Mouse (Mus musculus) heart, embryonic 13.5 days (tissue): ENCODE results near the gene Gsdma2. TPM values are rescaled to one million over a fixed set of nuclear protein-coding genes. Genes with fewer than 3 reads are reported as not detected.

Experiments used
- ATAC-seq: fragments of 200-750 bp; cut with Nextera tagmentation; 2 replicates; pipeline ENCODE4 v1.8.0; 2017; ENCODE audit warnings: moderate TSS enrichment; ENCODE audit not compliant: insufficient number of reproducible peaks, low FRiP score, low TSS enrichment; ENCODE audit errors: extremely low read depth
- H3K27ac ChIP-seq: fragments of 300-500 bp; sonication (generic); replicated peaks from 2 replicates; pipeline ENCODE4 v1.5.1; 2015; ENCODE audit warnings: moderate library complexity, mild to moderate bottlenecking, inconsistent platforms
- H3K27me3 ChIP-seq: fragments of 300-500 bp; sonication (generic); replicated peaks from 2 replicates; pipeline ENCODE4 v1.6.1; 2015; ENCODE audit warnings: mild to moderate bottlenecking, inconsistent platforms
- H3K36me3 ChIP-seq: fragments of 300-500 bp; sonication (generic); 2 replicates; pipeline ENCODE4 v1.6.1; 2015; ENCODE audit warnings: mild to moderate bottlenecking, inconsistent platforms
- H3K4me1 ChIP-seq: fragments of 300-500 bp; sonication (generic); 2 replicates; pipeline ENCODE4 v1.6.1; 2015; ENCODE audit warnings: inconsistent platforms
- H3K4me2 ChIP-seq: fragments of 300-500 bp; sonication (generic); 2 replicates; pipeline ENCODE4 v1.6.1; 2015; ENCODE audit warnings: inconsistent platforms, mild to moderate bottlenecking, moderate library complexity
- H3K4me3 ChIP-seq: fragments of 300-500 bp; sonication (generic); 2 replicates; pipeline ENCODE4 v1.5.1; 2015; ENCODE audit warnings: moderate library complexity, mild to moderate bottlenecking, inconsistent platforms
- H3K9ac ChIP-seq: fragments of 300-500 bp; sonication (generic); 2 replicates; pipeline ENCODE4 v1.6.1; 2015; ENCODE audit warnings: inconsistent platforms, mild to moderate bottlenecking, moderate library complexity
- H3K9me3 ChIP-seq: fragments of 300-500 bp; sonication (generic); 2 replicates; pipeline ENCODE4 v1.6.1; 2016; ENCODE audit warnings: inconsistent platforms
- WGBS: fragments of 180-500 bp; shearing (Covaris S2); methylation state at CpG from one replicate; pipeline ENCODE4 v1.1.7; 2015; ENCODE audit warnings: mixed read lengths; 5-methylcytosine and 5-hydroxymethylcytosine counted together
- polyA plus RNA-seq: library from polyadenylated mRNA; unstranded; fragments of >200 nt; fragmentation: Nextera tagmentation; extraction: Ambion mirVana; gene quantifications from 2 replicates; pipeline ENCODE4 v1.2.1, GENCODE M21; 2015

The Gsdma2 gene
- polyA plus RNA-seq, 1 experiment from 2014 or later, result not detected

- ATAC-seq, result peak; percentile 21; the same call in 1 of the 2 replicates
- WGBS, result under 1% methylated on average over 23 of the region's 23 CpGs
These were observed 36.3 kb downstream of the Gsdma2 start for GRCm38 (mm10) chr11:98682811-98683210.

DNA sequence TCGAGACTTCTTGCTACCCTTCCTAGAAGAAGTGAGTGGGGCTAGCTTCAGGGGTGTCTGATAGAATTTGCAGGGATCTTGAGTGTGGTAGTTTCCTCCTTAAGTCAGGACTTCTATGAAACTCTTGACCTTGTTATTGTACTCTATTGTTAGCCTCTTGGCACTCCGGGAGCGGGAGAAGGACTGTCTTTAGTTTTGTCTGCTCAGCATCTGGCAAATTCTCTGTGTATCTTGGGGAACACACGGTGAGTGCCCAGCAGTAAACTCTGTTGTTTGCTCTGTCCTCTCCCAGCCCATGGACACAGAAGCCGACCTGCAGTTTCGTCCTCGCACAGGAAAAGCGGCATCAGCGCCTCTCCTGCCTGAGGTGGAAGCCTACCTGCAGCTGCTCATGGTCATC lies 39.1 kb downstream of the Gsdma2 start:
- no peak overlapping the region for H3K4me2 ChIP-seq
- 89% methylated on average over 9 of the region's 9 CpGs for WGBS
- H3K4me3 ChIP-seq, result no peak overlapping the region
- peaks cover 60% of the 10 kb centered on the region for H3K36me3 ChIP-seq
- H3K27ac ChIP-seq, result no peak overlapping the region
- no peaks in the 10 kb centered on the region for H3K27me3 ChIP-seq
- H3K9ac ChIP-seq, result no peak overlapping the region
- peaks cover 19% of the 10 kb centered on the region for H3K4me1 ChIP-seq
- no peaks in the 10 kb centered on the region for H3K9me3 ChIP-seq
- ATAC-seq, result no peak

More at GRCm38 (mm10) chr11:98682811-98683210, 36.3 kb downstream of the Gsdma2 start:
- Histone ChIP-seq H3K4me3 (peak overlapping the region; percentile 96), H3K9me3 (no peaks in the 10 kb centered on the region), H3K9ac (peak overlapping the region; percentile 99), H3K27ac (peak overlapping the region; percentile 85), H3K4me1 (peaks cover 19% of the 10 kb centered on the region), H3K36me3 (peaks cover 35% of the 10 kb centered on the region), H3K4me2 (peak overlapping the region; percentile 86), H3K27me3 (no peaks in the 10 kb centered on the region)

GRCm38 (mm10) chr11:98686976-98687375 lies 40.4 kb downstream of the Gsdma2 start:
- H3K36me3 ChIP-seq, result peaks cover 73% of the 10 kb centered on the region
- no peaks in the 10 kb centered on the region for H3K9me3 ChIP-seq
- H3K27me3 ChIP-seq, result no peaks in the 10 kb centered on the region
- WGBS, result 90% methylated on average over 4 of the region's 4 CpGs
- H3K9ac ChIP-seq, result no peak overlapping the region
- H3K27ac ChIP-seq, result no peak overlapping the region
- no peak overlapping the region for H3K4me3 ChIP-seq
- H3K4me2 ChIP-seq, result no peak overlapping the region
- ATAC-seq, result no peak
- H3K4me1 ChIP-seq, result peaks cover 17% of the 10 kb centered on the region

GRCm38 (mm10) chr11:98688009-98688408 lies 41.5 kb downstream of the Gsdma2 start:
- Histone ChIP-seq H3K9me3 (no peaks in the 10 kb centered on the region), H3K4me1 (peaks cover 17% of the 10 kb centered on the region), H3K4me2 (no peak overlapping the region), H3K27ac (no peak overlapping the region), H3K36me3 (peaks cover 84% of the 10 kb centered on the region), H3K4me3 (no peak overlapping the region), H3K9ac (no peak overlapping the region), H3K27me3 (no peaks in the 10 kb centered on the region)
- WGBS, result 82% methylated on average over 8 of the region's 8 CpGs
- no peak for ATAC-seq

DNA sequence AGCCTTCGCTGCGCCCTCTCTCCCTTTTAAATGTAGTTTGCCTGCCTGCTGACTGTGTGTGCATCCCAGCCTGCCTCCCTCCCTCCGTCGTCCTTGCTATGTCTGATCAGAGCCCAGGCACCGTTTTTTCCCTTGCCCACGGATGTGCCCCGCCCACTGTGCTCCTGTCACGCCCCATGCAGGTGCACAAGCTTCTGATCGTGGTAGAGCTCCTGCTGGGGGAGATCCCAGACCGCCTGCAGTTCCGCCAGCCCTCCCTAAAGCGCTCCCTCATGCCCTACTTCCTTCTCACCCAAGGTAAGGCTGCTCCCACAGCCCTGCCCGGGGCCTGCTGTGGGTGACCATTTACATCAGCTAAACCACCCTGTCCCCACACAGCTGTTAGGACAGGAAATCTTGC lies 46.6 kb downstream of the Gsdma2 start:
- Histone ChIP-seq H3K4me1 (0 out of 2 replicates have a peak, but pooled peaks cover 9% of the 10 kb centered on the region), H3K27me3 (no peaks in the 10 kb centered on the region), H3K9me3 (no peaks in the 10 kb centered on the region), H3K36me3 (peaks cover 84% of the 10 kb centered on the region), H3K9ac (no peak overlapping the region), H3K27ac (no peak overlapping the region), H3K4me3 (no peak overlapping the region), H3K4me2 (no peak overlapping the region)
- 75% methylated on average over 13 of the region's 13 CpGs for WGBS
- no peak for ATAC-seq

DNA sequence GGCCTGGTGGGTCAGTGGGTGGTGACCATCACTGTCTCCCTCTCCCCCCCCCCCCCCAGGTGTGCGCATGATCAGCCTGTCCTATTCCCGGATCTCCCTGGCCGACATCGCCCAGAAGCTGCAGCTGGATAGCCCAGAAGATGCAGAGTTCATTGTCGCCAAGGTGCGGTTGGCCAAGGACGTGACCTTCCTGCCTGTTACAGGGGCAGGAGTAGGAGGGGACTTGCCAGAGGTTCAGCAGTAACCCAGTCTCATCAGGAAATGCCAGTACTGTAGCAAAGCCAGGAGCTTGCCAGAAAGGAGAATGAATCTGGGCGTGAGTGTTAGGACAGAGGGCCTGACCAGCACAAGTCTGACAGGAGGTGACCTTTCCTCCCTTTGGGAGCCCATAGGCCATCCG lies 47.2 kb downstream of the Gsdma2 start:
- Histone ChIP-seq H3K4me2 (no peak overlapping the region), H3K9me3 (no peaks in the 10 kb centered on the region), H3K27me3 (no peaks in the 10 kb centered on the region), H3K4me1 (0 out of 2 replicates have a peak, but pooled peaks cover 9% of the 10 kb centered on the region), H3K27ac (no peak overlapping the region), H3K9ac (peak overlapping the region; percentile 44; the same call in 1 of the 2 replicates), H3K36me3 (peaks cover 80% of the 10 kb centered on the region), H3K4me3 (no peak overlapping the region)
- no peak for ATAC-seq
- WGBS, result 80% methylated on average over 9 of the region's 9 CpGs

- Histone ChIP-seq H3K9me3 (no peaks in the 10 kb centered on the region), H3K27me3 (no peaks in the 10 kb centered on the region), H3K4me2 (no peak overlapping the region), H3K36me3 (peaks cover 76% of the 10 kb centered on the region), H3K27ac (no peak overlapping the region), H3K4me3 (no peak overlapping the region), H3K4me1 (0 out of 2 replicates have a peak, but pooled peaks cover 9% of the 10 kb centered on the region), H3K9ac (peak overlapping the region; percentile 44; the same call in 1 of the 2 replicates)
- 63% methylated on average over 9 of the region's 9 CpGs for WGBS
- no peak for ATAC-seq
These were observed 47.7 kb downstream of the Gsdma2 start for GRCm38 (mm10) chr11:98694301-98694700.

- H3K9ac ChIP-seq, result no peak overlapping the region
- no peaks in the 10 kb centered on the region for H3K9me3 ChIP-seq
- H3K27me3 ChIP-seq, result no peaks in the 10 kb centered on the region
- H3K4me3 ChIP-seq, result no peak overlapping the region
- H3K4me1 ChIP-seq, result peaks cover 13% of the 10 kb centered on the region
- no peak for ATAC-seq
- no peak overlapping the region for H3K27ac ChIP-seq
- 63% methylated on average over 14 of the region's 14 CpGs for WGBS
- peaks cover 65% of the 10 kb centered on the region for H3K36me3 ChIP-seq
- no peak overlapping the region for H3K4me2 ChIP-seq
These were observed 48.8 kb downstream of the Gsdma2 start for GRCm38 (mm10) chr11:98695408-98695807.

DNA sequence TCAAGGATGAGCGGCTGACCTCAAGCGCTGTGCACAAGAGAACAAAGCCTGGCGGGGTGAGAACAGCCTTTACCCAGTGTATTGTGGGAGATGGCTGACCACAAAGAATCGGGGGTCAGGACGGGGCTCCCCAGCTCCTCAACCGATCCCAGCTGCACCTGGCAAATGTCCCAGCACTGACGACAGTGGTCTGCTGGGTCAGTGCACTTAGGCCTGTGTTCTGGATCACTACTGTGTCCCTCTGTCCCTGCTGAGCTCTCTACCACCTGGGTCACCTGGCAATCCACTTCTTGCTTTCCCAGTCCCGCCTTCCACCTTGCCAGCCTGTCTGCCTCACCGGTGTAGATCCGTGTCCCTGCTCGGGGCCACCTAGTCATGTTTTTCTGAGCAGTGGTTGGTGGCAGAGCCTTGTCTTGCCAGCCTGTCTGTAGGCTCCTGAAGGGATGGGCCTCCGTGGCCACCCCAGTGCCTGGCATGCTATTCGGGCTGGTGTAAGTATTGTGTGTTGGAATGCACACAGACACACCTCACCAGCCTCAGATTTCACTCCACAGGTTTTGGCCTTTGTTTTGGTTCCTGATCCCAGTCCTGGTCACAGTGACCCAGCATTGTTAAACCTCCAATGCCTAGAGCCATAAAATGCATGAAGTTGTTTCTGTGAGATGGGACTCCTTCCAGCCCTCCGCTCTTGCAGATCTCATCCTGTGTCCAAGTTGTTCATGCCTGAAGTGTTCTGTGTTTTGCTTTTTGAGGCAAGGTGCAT lies 50.1 kb downstream of the Gsdma2 start:
- no peak overlapping the region for H3K27ac ChIP-seq
- WGBS, result 82% methylated on average over 14 of the region's 14 CpGs
- no peaks in the 10 kb centered on the region for H3K9me3 ChIP-seq
- no peak overlapping the region for H3K4me2 ChIP-seq
- H3K4me1 ChIP-seq, result peaks cover 24% of the 10 kb centered on the region
- H3K9ac ChIP-seq, result no peak overlapping the region
- ATAC-seq, result no peak
- H3K27me3 ChIP-seq, result peaks cover 9% of the 10 kb centered on the region; the same call in 1 of the 2 replicates
- H3K36me3 ChIP-seq, result peaks cover 53% of the 10 kb centered on the region
- H3K4me3 ChIP-seq, result no peak overlapping the region

GRCm38 (mm10) chr11:98697225-98697624 lies 50.7 kb downstream of the Gsdma2 start:
- 87% methylated on average over 12 of the region's 12 CpGs for WGBS

DNA sequence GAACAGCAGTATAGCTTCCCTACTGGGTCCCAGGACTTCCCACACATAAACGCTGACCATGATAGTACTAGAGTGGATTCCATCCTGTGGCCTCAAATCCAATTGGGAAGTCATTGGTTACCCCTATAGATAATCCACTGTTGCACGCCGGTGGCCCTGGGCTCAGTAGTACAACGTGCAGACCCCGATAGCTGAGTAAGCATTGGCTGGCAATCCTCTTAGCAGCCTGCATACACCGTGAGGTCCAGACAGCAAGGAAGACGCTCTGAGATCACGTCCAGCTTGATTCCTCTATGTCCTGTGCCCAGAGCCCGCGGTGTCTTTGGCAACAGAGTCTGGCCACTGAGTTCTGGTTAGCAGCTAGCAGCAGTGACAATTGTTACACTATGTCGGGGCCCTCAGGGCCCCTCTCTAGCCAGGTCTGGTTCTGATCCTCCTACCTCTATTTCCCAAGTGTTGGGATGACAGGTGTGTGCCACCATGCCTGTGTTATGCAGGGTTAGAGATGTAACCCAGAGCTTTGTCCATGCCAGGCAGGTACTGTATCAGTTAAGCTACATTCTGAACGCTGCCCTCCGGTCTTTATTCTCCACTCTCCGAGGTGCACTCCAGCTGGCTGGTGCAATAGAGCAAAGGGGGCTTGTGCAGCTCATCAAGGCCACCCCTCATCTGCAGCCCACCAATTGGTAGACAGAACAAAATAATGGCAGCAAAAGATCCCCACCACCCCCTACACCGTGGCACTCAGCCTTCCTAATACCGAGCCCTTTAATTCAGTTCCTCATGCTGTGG lies 52.5 kb downstream of the Gsdma2 start:
- Histone ChIP-seq H3K9ac (no peak overlapping the region), H3K9me3 (no peaks in the 10 kb centered on the region), H3K36me3 (peaks cover 32% of the 10 kb centered on the region), H3K27me3 (peaks cover 12% of the 10 kb centered on the region; the same call in 1 of the 2 replicates), H3K4me2 (no peak overlapping the region), H3K4me3 (no peak overlapping the region), H3K4me1 (peaks cover 20% of the 10 kb centered on the region), H3K27ac (no peak overlapping the region)
- ATAC-seq, result no peak
- WGBS, result 79% methylated on average over 16 of the region's 16 CpGs

More at GRCm38 (mm10) chr11:98697225-98697624, 50.7 kb downstream of the Gsdma2 start:
- no peak for ATAC-seq
- peaks cover 24% of the 10 kb centered on the region for H3K4me1 ChIP-seq
- H3K4me3 ChIP-seq, result no peak overlapping the region
- H3K4me2 ChIP-seq, result no peak overlapping the region
- no peaks in the 10 kb centered on the region for H3K9me3 ChIP-seq
- H3K9ac ChIP-seq, result no peak overlapping the region
- peaks cover 47% of the 10 kb centered on the region for H3K36me3 ChIP-seq
- H3K27me3 ChIP-seq, result peaks cover 9% of the 10 kb centered on the region; the same call in 1 of the 2 replicates
- H3K27ac ChIP-seq, result no peak overlapping the region
